Mouse (Mus musculus): Measurements from ENCODE around the gene Hoxa5. TPM values are rescaled to one million over a fixed set of nuclear protein-coding genes. Genes with fewer than 3 reads are reported as not detected.

Gene Hoxa5
- total RNA-seq, 2 experiments from 2014 or later, result 28.0 to 28.2 TPM

GRCm38 (mm10) chr6:52163366-52164031, 40.9 kb downstream of the Hoxa5 start:
- DNase-seq, result peak; percentile 59

- DNase-seq, result peak; percentile 47
Measured at GRCm38 (mm10) chr6:52162611-52163365, 41.6 kb downstream of the Hoxa5 start.

GRCm38 (mm10) chr6:52162093-52162380, 42.4 kb downstream of the Hoxa5 start:
- no peak for DNase-seq

GRCm38 (mm10) chr6:52161336-52162092, 42.9 kb downstream of the Hoxa5 start:
- peak; percentile 15 for DNase-seq

- peak; percentile 77 for DNase-seq
Measured at GRCm38 (mm10) chr6:52160511-52161335, 43.7 kb downstream of the Hoxa5 start.

GRCm38 (mm10) chr6:52159979-52160378, 44.4 kb downstream of the Hoxa5 start:
- peak; percentile 49 for DNase-seq

- DNase-seq, result peak; percentile 77
Measured at GRCm38 (mm10) chr6:52159164-52159761, 45.1 kb downstream of the Hoxa5 start.

- DNase-seq, result peak; percentile 92
Measured at GRCm38 (mm10) chr6:52158276-52159051, 45.9 kb downstream of the Hoxa5 start, which contains the start of gene Hoxa1. Gene Hoxa1, minus strand, starts transcription at chr6:52158317.

- DNase-seq, result peak; percentile 7
Measured at GRCm38 (mm10) chr6:52157466-52158275, 46.7 kb downstream of the Hoxa5 start.

GRCm38 (mm10) chr6:52156551-52157200, 47.7 kb downstream of the Hoxa5 start:
- DNase-seq, result no peak

- no peak for DNase-seq
Measured at GRCm38 (mm10) chr6:52155471-52155870, 48.9 kb downstream of the Hoxa5 start.

GRCm38 (mm10) chr6:52154044-52154443, 50.3 kb downstream of the Hoxa5 start:
- DNase-seq, result no peak

GRCm38 (mm10) chr6:52153270-52153669, 51.1 kb downstream of the Hoxa5 start:
- no peak for DNase-seq

GRCm38 (mm10) chr6:52152226-52153193, 51.9 kb downstream of the Hoxa5 start:
- no peak for DNase-seq
